ENCODE assay signal across 8 mouse cellular contexts in genomic region chr15:77839529-77840286, GRCm38 (mm10). TPM values are rescaled to one million over a fixed set of nuclear protein-coding genes. Genes with fewer than 3 reads are reported as not detected.
DNase-seq lines count a peak whose midpoint lies in the region; ATAC-seq and TF ChIP-seq lines count a peak whose summit lies in the region.

No protein-coding gene starts in this region.

- H3K4me3 ChIP-seq in C2C12 (ENCODE audit: insufficient read depth, poor library complexity, severe bottlenecking): peak overlapping the region; percentile 100
- H3K4me3 ChIP-seq in forebrain, embryonic 11.5 days (ENCODE audit: low read depth, low read length): peak overlapping the region; percentile 86
- H3K4me3 ChIP-seq in liver, embryonic 12.5 days: peak overlapping the region; percentile 89

- H3K36me3 ChIP-seq in C2C12 (ENCODE audit: control insufficient read depth, insufficient read depth): peaks cover 54% of the 10 kb centered on the region
- no peaks in the 10 kb centered on the region for H3K36me3 ChIP-seq in forebrain, embryonic 11.5 days (ENCODE audit: control insufficient read depth, insufficient read depth, low read length)
- no peaks in the 10 kb centered on the region for H3K36me3 ChIP-seq in liver, embryonic 12.5 days

- peaks cover 18% of the 10 kb centered on the region; the same call in 1 of the 2 replicates for H3K4me1 ChIP-seq in forebrain, embryonic 11.5 days (replicated peaks; ENCODE audit: control insufficient read depth, insufficient read depth, low read length)
- peaks cover 76% of the 10 kb centered on the region for H3K4me1 ChIP-seq in liver, embryonic 12.5 days

- intact Hi-C loops in heart, postnatal 10 days (cut with DNase I): loop anchor here (1.0 to 5.0 kb wide), 5 partner anchors 9 to 73 kb away; no protein-coding TSS in a partner anchor

- H3K9me3 ChIP-seq in forebrain, embryonic 11.5 days (ENCODE audit: control insufficient read depth, low read length): no peaks in the 10 kb centered on the region
- H3K9me3 ChIP-seq in liver, embryonic 12.5 days (replicated peaks): no peaks in the 10 kb centered on the region

- peaks cover 81% of the 10 kb centered on the region for H3K79me2 ChIP-seq in C2C12 (ENCODE audit: control insufficient read depth, insufficient read depth)

- H3K27me3 ChIP-seq in C2C12 (ENCODE audit: control insufficient read depth, insufficient read depth, insufficient read length): no peaks in the 10 kb centered on the region
- H3K27me3 ChIP-seq in forebrain, embryonic 11.5 days (ENCODE audit: control insufficient read depth, insufficient read depth, low read length): no peaks in the 10 kb centered on the region
- no peaks in the 10 kb centered on the region for H3K27me3 ChIP-seq in liver, embryonic 12.5 days (replicated peaks)

- 8% methylated on average over 10 of the region's 10 CpGs for WGBS in forebrain, embryonic 11.5 days
- WGBS in liver, embryonic 12.5 days (ENCODE audit: insufficient replicate concordance): 17% methylated on average over 10 of the region's 10 CpGs

- peaks cover 72% of the 10 kb centered on the region for H3K79me3 ChIP-seq in C2C12 (ENCODE audit: low read depth)

- no peak for ATAC-seq in forebrain, embryonic 11.5 days (replicated peaks; ENCODE audit: low FRiP score)
- ATAC-seq in liver, embryonic 12.5 days: no peak

- peak overlapping the region; percentile 69; the same call in 1 of the 2 replicates for H3K27ac ChIP-seq in forebrain, embryonic 11.5 days (ENCODE audit: low read depth, low read length)
- H3K27ac ChIP-seq in liver, embryonic 12.5 days: peak overlapping the region; percentile 93

- H3ac ChIP-seq in C2C12 (ENCODE audit: control insufficient read depth, insufficient read length, low read depth): peak overlapping the region; percentile 92

- no peak for TF ChIP-seq CTCF in C2C12 (IDR thresholded peaks at IDR 0.05; ENCODE audit: control insufficient read depth, insufficient read depth, insufficient read length)

- DNase-seq in heart, adult 11 months: peak; percentile 89
- DNase-seq in heart, postnatal 10 days: no peak
- no peak for DNase-seq in forebrain, embryonic 11.5 days (ENCODE audit: low spot score)
- DNase-seq in ovary, postnatal 36 days (ENCODE audit: low spot score): no peak
- DNase-seq in ovary, postnatal 10 days (ENCODE audit: low spot score): no peak
- no peak for DNase-seq in frontal cortex, postnatal 25 days (ENCODE audit: low spot score in 2 of 2)

- H3K9ac ChIP-seq in forebrain, embryonic 11.5 days (ENCODE audit: low read length): peak overlapping the region; percentile 6; the same call in 1 of the 2 replicates
- peak overlapping the region; percentile 89 for H3K9ac ChIP-seq in liver, embryonic 12.5 days

- H3K4me2 ChIP-seq in forebrain, embryonic 11.5 days (ENCODE audit: low read depth, low read length, severe bottlenecking): peak overlapping the region; percentile 90
- peak overlapping the region; percentile 98 for H3K4me2 ChIP-seq in liver, embryonic 12.5 days

TF ChIP-seq in C2C12, 6 proteins besides CTCF, POLR2A, EP300 and RAD21:
- TF ChIP-seq MYOD1 (IDR thresholded peaks at IDR 0.05; ENCODE audit: control insufficient read depth, insufficient read length, low read depth): no peak
- TF ChIP-seq CEBPB (IDR thresholded peaks at IDR 0.05; ENCODE audit: low read depth): no peak
- TF ChIP-seq MYOG (IDR thresholded peaks at IDR 0.05; ENCODE audit: control insufficient read depth, extremely low read depth, insufficient read length): no peak

RNA-seq across cellular contexts. Expression of gene Myh9, which starts 2.3 kb away (rescaled TPM):
- total RNA-seq in heart, postnatal 10 days (2021): 100 to 1,000 TPM; 206 to 221 TPM
- 580 TPM for polyA plus RNA-seq in C2C12 (2012; fragmentation: generic; extraction: Trizol)
- 32.0 and 37.4 TPM in 2 replicates for polyA plus RNA-seq in forebrain, embryonic 11.5 days (2014; fragmentation: Nextera tagmentation; extraction: Ambion mirVana)
- polyA plus RNA-seq in liver, embryonic 12.5 days (2016; fragmentation: Nextera tagmentation; extraction: Ambion mirVana): 32.5 and 34.2 TPM in 2 replicates

Comparison
In these comparisons a context has a peak if more than half of its experiments do, and no peak if none do; other contexts are left out.
1. RNA of gene Myh9, which starts 2.3 kb away (polyA plus RNA-seq): 580 TPM in C2C12 (single experiment); 32.0 to 37.4 TPM in forebrain, embryonic 11.5 days and 32.5 to 34.2 TPM in liver, embryonic 12.5 days; every median in the first group is over 10 times any median in the second.
2. Peak in every context shown above with its lines, with median percentiles within 50 percentile points of each other: H3K4me3 ChIP-seq.